Mouse (Mus musculus): ENCODE measurements around the gene I830077J02Rik. TPM values are rescaled to one million over a fixed set of nuclear protein-coding genes. Genes with fewer than 3 reads are reported as not detected.

I830077J02Rik gene
- polyA plus RNA-seq (2012; rRNA removed; ENCODE audit: low replicate concordance) = 1.8 and 3.0 TPM in 2 replicates

DNA sequence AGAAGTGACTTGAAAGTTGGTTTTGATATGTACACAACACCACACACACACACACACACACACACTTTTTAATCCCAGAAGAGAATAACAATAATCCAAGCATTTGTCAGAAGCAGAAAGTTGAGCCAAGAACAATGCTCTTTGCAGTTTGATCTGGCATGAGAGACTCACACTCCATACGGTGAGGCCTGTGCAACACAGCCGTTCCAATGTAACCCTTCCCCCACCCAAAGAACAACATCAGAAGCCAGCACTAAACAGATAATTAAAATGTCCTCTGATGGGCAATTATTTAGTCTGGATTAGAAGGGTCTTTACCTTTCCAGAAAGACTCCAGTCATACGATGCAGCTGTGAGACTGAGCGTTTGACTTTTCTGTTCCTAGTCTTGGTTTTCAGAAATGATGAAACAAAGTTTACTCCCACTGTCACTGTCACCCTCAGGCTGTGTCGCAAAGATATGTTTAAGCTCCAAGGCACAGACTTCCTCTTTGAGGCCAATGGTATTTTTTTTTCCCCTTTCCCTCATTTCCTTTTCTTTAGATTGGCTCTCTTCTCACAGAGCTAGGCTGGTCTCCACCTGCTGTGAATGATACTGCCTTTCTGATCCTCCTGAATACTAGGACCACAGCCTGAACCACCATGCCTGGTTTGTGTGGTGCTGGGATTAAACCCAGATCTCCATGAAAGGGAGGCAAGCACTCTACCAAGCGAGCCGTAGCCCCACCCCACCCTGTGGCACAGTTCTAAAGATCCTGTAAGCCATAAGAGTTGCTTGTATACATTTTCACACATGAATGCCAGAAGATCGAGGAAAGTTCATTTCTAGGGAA lies at the start of gene I830077J02Rik:
TSS of gene I830077J02Rik (minus strand) at position 425 of the 832 bp plus-strand sequence.

DNA sequence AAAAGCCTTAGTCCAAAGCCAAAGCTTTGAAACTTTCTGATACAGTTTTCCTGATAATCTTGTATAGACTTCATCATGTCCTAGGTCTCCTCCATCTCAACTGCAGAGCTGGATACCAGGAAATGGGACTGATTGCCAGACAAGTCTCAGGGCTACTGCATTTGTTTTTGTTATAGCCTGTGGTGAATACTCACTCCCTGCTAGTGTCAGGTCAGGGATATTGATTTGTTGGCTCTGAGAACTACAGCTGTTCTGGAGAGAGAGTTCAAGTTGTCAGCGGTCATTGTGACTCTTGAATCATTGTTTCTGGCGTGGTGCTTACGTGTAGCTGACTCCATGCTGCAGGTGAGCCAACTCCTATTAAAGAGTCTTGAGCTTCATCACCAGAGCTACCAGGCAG lies 40.9 kb upstream of the I830077J02Rik start, which contains the start of gene Ovgp1:
TSS of gene Ovgp1 (plus strand) at position 301 of the 400 bp plus-strand sequence.

DNA sequence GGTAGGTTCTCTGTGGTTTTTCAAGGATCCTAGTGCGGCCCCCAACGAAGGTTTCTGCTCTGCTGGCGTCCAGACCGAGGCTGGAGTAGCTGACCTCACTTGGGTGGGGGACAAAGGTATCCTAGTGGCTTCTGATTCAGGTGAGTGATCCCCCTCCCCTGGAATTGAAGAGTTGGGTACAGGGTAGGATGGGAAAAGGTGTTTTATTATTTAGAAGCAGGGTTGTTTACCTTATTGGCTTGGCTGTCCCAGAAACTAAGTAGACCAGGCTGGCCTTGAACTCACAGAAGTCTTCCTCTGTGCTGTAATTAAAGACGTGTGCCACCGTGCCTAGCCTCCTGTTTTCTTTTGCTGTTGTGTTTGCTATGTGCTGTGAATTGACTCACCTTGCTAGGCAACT lies 27.5 kb upstream of the I830077J02Rik start, which contains the start of gene Atp5f1:
TSS of gene Atp5f1 (minus strand) at position 101 of the 400 bp plus-strand sequence.

DNA sequence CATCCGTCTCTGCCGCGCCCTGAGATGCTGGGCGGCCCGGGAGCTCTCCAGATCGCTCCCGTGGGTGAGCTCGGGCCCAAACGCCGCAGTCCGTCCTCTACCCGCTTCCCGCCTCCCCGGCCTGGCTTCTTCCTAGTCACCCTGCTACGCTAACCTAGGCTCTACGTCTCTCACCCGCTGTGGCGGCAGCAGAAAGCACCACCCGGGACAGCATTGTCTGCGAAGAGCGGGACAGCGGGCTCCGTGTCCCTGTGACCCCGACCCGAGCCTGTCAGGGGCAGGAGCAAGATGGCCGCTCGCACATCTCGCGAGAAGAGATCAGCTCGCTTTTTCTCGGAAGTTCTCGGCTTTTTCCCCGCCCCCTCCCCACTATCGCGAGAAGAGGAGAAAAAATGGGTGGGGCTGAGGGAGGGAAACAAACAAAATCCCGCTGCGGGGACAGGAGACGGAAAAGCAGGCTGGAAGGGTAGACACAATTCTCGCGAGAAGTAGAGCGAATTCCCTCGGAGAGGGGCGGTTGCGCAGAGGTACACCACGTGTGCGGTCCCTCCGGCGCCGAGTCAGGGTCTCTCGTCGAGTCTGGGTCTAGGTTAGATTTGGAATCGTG lies 26.6 kb upstream of the I830077J02Rik start, which contains the start of gene Wdr77:
TSS of gene Wdr77 (plus strand) at position 396 of the 607 bp plus-strand sequence.

Other genes with a start within 250 kb of the I830077J02Rik start
- gene Ddx20, start 245.1 kb downstream of the I830077J02Rik start, polyA plus RNA-seq (2012; rRNA removed; ENCODE audit: low replicate concordance) = 6.7 and 28.0 TPM in 2 replicates
- gene Inka2, start 228.1 kb downstream of the I830077J02Rik start, polyA plus RNA-seq (2012; rRNA removed; ENCODE audit: low replicate concordance) = 2.0 and 3.1 TPM in 2 replicates
- gene Rap1a, start 131.3 kb downstream of the I830077J02Rik start, polyA plus RNA-seq (2012; rRNA removed; ENCODE audit: low replicate concordance) = 3.4 and 12.8 TPM in 2 replicates
- 1.6 and 2.3 TPM in 2 replicates for gene Adora3, start 61.8 kb downstream of the I830077J02Rik start, polyA plus RNA-seq (2012; rRNA removed; ENCODE audit: low replicate concordance)
- gene Tmigd3, start 61.8 kb downstream of the I830077J02Rik start, polyA plus RNA-seq (2012; rRNA removed; ENCODE audit: low replicate concordance) = 1.3 and 1.8 TPM in 2 replicates
- 25.3 and 60.0 TPM in 2 replicates for gene Wdr77, start 26.7 kb upstream of the I830077J02Rik start, polyA plus RNA-seq (2012; rRNA removed; ENCODE audit: low replicate concordance)
- 116 and 183 TPM in 2 replicates for gene Atp5f1, start 27.4 kb upstream of the I830077J02Rik start, polyA plus RNA-seq (2012; rRNA removed; ENCODE audit: low replicate concordance)
- gene Ovgp1, start 41.0 kb upstream of the I830077J02Rik start, polyA plus RNA-seq (2012; rRNA removed; ENCODE audit: low replicate concordance) = 1.3 and 3.0 TPM in 2 replicates
- gene Pifo, start 82.0 kb upstream of the I830077J02Rik start, polyA plus RNA-seq (2012; rRNA removed; ENCODE audit: low replicate concordance) = 0.59 TPM in 1 of 2 replicates, not detected in the other
- gene Chil5, start 100.2 kb upstream of the I830077J02Rik start, polyA plus RNA-seq (2012; rRNA removed; ENCODE audit: low replicate concordance) = 0.16 and 0.76 TPM in 2 replicates
- gene Chia1, start 180.6 kb upstream of the I830077J02Rik start, polyA plus RNA-seq (2012; rRNA removed; ENCODE audit: low replicate concordance) = 0.42 TPM in 1 of 2 replicates, not detected in the other
- 0.19 and 1.3 TPM in 2 replicates for gene Chil3, start 234.9 kb upstream of the I830077J02Rik start, polyA plus RNA-seq (2012; rRNA removed; ENCODE audit: low replicate concordance)